Mouse (Mus musculus) adipocyte (in vitro differentiated cells): ENCODE results near the gene Grhl3.
"Not testable (repeated sequence)": the region's sequence is repeated elsewhere in the genome, so short reads cannot be mapped to it uniquely, and the experiment has no call there.

Experiments used
- DNase-seq: peaks from one replicate; pipeline ENCODE4 v3.0.0-alpha.2; 2016; ENCODE audit warnings: low spot score

Gene Grhl3

DNA sequence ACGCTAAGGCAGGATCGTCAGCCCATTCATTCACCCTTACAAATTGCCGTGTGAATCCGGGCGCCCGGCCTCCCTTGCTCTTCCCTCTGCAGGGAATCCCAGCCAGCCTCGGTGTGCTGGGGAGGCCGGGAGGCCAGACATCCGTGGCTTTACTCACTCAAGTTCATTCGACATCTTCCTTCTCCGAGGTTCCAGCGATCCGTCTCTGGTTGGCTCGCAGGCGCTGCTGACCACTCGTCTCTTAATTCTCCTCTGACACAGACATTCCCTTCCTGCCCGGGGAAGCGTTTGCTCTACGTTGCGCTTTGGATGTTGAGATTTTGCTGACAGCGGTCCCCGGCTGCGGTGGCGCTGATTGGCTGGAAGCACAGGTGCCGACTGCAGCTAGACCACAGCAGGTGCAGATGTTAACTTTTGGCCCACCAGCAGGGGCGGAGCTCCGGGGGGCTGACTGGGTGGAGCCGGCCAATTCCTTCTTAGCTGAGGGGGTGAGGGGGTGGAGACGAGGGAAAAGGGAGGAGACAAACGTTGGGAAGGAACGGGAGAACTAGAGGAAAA lies at the start of gene Grhl3:
TSS of gene Grhl3 (minus strand) at position 380 of the 558 bp plus-strand sequence.
- DNase-seq: no peak

DNA sequence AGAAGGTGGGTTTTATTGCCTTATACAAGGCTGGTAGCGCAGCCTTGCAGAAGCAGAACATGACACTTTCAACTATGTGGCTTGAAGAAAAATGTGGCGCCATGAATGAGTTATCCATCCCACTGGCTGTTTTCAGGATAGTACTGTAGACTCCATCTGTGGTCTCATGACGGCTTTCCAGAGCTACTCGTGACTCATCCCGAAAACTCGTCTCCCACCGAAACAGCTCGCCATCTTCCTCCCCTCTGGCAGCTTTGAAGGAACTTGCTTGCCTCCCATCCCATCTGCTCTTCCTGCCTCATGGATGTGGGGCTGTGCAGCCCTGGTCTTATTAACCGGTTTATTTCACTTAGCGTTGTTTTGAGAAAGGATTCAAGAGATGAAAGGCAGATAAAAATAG lies 48.9 kb upstream of the Grhl3 start:
- no peak for DNase-seq

DNA sequence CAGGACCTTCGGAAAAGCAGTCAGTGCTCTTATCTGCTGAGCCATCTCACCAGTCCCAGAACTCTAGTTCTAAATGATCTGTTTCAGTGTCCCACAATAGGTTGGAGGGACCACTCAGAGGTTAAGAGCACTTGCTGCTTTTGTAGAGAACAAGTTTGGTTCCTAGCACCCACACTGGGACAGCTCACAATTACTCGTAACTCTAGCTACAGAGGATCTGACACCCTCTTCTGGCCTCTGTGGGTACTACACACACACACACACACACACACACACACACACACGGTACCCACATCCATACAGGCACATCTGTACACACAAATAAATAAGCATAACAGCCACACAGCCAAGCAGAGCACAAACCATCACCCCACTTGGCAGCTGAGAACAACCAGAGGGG lies 47.0 kb upstream of the Grhl3 start:
- no peak for DNase-seq

DNA sequence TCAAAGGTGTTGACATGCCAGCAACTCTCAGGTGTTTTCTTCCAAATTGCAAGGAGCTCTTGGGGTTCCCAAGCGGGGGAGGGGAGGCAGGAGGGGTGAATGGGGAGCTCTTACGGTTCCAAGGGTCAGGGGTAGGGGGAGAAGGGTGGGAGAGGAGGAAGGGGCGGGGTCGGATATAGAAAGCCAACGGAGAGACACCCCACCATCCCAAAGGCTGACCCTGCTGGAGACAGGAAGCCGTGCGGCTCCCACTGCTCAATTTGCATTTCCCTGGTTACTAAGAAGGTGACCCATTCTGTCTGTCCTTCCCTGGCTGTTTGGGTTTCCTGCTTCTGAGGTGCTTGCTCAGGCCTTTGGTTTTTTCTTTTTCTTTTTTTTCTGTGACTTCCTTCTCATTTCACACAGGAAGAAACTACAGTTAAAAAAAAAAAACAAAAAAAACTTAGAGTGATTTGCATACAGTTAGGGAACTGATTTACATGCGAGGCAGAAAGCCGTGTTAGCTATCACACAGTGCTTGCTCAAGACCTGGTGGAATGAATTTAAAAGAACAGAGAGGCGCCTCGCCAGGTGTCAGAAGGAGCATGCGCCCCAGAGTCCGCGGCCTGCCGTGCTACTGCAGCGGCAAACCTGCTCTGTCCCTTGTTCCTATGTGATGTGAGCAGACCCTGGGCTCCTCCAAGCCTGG lies 44.5 kb upstream of the Grhl3 start:
- no peak for DNase-seq

DNA sequence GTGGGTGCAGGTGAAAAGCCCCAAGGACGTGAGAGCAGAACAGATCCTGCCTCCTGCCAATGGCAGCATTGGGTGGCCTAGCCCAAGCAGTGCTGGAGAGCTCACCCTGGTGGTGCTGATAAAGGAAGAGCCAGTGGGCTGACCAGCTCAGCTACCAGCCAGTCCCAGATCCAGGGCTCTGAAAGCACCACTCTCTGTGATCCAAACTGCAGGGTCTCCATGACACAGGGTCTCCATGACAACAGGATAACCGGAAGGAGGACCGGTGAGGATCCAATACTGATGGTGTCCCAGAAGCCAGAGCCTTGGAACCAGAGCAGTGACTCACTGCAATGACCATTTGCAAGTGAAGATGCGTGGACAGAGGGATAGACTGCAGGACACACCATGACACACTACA lies 43.6 kb upstream of the Grhl3 start:
- no peak for DNase-seq

DNA sequence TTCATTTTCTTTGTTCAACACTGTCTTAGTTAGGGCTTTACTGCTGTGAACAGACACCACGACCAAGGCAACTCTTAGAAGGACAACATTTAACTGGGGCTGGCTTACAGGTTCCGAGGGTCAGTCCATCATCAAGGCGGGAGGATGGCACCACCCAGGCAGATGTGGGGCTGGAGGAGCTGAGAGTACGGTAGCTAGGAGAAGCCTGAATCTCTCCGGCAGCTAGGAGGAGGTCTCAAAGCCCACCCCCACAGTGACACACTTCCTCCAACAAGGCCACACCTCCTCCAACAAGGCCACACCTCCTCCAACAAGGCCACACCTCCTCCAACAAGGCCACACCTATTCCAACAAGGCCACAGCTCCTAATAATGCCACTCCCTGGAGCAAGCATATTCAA lies 41.9 kb upstream of the Grhl3 start:
- not testable (repeated sequence) for DNase-seq

DNA sequence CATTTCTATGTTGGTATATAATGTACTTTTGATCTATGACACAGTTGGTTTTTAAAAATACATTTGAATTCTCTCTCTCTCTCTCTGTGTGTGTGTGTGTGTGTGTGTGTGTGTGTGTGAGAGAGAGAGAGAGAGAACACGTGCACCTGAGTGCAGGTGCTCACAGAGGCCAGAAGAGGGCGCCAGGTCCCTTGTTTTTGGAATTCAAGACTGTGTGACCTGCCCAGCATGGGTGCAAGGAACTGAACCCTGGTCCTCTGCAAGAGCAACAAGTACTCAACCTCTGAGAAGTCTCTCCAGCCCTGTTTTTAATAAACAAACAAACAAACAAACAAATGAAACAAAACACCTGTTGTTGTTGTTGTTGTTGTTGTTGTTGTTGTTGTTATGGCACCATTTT lies 36.6 kb upstream of the Grhl3 start:
- DNase-seq: no peak

DNA sequence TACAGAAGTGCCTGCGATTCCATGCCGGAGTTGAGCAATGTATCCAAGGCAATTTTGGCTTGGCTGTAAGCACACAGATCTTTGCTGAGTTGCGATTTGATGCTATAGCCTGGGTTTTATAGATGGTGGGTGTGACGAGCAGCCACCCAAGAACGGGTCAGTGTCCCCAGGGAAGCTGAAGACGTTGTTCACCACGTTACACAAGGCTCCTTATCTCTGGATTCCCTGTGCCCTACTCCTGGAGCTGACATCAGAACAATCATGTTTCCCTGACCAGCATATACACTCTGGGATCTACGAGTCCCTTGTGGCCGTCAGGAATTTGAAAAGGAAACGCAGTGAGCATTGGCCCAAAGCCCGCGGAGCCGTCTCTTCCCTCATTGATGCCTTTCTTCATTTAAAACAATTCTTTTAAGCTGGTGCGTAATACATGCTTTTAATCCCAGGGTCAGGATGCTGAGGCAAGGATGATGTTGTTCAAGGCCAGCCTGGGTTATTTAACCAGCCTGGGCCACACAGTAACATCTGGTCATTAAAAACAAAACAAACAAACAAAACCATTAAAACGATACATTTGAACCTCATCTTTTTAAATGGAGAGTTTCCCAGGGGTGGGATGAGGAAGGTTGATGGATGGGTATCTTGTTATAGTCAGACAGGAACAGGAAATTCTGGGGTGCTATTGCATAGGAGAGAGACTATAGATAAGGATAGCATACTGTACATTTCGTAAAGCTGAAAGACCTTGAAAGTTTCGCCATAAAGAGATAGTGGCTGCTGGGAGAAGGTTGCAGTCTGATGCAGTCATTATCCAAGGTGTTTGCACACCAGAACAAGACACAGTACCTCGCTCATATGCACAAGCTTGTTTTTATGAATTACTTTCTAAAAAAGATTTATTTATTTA lies 34.8 kb upstream of the Grhl3 start:
- no peak for DNase-seq

DNA sequence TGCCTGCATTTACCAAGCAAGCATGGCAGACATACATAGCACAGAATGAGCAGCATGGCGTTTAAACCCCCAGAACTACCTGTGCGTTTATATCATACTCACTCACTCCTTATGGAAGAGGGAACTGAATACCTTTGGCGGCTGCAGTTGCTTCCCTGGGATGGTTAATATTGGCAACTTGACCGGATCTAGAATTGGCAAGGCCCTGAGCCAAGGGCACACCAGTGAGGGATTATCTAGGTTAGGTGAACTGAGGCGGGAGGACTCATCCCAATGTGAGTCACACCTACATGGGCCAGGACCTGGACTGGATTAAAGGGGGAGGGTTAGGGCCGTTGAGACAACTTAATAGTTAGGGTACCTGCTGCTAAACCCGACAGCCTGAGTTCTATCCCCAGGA lies 32.8 kb upstream of the Grhl3 start:
- DNase-seq: no peak

DNA sequence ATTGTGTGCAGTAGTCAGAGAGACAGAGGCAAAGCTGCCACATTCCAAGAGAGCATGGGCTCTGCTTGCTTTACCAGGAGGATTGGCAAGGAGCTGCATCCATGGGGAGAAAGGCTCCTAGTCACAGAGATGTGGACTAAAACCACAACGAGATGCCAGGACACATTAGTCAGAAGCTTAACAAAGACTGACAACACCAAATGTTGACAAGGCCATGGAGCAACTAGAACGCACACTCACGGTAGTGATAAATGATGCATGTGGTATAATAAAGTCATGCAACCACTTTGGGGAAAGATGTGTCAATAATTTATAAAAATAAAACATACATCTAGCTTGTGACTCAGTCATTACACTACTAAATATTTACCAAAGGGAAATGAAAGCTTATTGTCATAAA lies 28.1 kb upstream of the Grhl3 start:
- no peak for DNase-seq

DNA sequence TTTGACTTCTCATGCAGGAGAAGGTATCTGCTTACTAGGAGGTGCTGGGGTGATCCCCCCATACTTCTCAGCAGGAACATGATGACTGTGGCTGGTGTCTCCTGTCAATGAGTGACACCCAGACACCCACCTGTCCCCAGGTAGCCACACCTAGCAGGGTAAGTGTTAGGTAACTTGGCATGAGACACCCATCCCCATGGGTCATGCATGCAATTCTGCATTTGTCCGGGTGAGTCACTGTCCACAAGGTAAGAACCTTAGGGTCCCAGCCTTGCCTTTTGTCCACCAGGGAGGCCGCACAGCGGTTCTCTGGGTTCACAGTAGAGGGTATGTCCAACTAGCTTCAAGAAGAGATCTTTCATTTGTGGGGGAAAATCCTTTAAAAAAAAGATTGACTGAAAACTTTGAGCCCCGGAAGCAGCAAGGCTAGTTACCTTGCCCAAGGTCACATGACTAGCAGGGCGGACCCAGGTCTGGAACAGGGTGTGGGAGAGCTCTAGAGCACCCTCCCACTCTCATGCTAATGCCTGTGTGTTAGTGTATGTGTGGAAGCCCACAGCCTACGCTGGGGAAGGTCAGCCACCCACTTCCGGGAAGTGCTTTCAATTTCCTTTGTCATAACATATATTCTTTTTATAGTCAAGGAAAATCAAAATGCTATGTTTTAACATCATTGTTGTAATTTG lies 26.2 kb upstream of the Grhl3 start:
- DNase-seq: no peak

DNA sequence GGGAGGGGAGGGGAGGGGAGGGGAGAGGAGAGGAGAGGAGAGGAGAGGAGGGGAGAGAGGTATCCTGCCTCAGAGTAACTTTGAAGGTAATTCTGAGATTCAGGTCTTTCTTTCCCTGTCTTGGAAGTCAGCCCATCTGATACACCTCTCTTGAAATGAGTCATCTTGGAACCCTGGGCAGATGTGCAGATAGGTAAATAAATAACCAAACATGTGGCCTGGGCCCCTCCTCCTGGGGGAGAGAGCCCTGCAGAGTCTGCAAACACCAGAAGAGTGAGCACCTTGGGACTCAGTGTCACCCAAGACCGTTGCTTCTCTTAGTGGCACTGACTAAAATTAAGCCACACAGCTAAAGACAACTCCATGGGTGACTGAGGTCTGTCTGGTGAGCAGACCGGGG lies 25.6 kb upstream of the Grhl3 start:
- DNase-seq: no peak

DNA sequence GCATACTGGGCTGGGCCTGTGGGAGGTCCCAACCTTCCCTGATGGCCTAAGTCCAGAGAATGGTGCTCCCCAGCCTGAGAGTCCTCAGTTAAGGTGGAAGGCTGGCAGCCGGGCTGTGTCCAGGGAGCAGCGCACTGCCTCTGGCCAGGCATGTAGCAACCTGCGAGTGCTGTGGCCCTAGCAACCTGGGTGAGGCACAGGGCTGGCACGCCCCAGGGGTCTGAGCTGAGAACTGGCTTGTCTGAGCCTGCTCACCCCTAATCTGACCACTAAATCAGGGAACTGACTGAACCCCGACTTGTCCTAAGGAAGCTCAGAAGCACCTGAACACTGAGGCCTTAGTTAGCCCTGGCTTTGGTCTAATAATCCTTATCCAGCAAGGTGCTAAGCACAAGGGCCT lies 24.1 kb upstream of the Grhl3 start:
- no peak for DNase-seq

DNA sequence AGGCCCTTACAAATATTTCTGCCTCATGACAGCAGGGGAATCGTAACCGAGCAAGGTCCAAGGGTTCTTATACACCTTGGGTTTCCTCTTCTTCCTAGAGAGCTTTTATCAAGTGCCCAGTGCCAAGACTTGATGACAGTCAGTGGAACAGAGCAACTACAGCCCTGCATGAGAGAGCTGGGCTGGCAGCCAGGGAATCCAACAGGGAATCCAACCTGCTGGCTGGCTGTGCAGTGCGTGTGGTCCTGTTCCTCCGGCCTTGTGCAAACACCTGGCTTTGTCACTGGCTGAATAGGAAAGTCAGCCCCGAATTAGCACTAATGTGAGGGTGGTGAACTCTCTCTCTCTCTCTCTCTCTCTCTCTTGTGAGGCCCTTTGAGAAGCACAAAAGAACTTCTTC lies 22.5 kb upstream of the Grhl3 start:
- DNase-seq: peak; percentile 8

DNA sequence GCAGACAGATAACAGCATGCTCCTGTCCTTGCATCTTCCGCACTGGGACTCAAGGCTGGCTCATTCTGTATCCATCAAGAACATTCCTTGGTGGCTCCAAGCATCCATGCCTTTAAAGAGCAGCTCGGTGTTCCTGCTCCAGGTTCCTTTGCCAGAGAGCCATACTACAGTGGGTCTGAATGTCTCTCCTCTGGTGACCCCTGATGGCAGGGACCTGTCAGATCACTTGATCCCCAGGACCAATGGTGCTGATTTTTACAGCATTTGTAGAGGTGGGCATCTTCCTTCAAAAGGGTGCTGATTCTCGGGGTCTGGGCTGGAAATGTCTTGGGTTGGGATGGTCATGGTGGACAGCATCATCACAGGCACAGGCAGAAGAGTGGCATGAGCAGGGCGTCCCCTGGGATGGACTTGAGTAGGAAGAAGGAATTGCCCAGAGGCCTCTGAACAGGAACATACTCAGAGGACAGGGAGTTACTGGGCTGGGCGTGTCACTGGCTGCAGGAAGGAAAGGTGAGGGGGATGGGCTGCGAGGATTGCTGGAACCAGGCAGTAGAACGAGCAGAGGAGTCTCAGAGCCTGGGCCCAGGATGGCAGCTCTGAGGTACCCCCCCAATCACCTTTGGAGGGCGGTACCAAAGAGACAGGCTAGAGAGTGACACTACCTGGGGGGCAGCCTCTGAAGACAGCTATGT lies 18.3 kb upstream of the Grhl3 start:
- no peak for DNase-seq

DNA sequence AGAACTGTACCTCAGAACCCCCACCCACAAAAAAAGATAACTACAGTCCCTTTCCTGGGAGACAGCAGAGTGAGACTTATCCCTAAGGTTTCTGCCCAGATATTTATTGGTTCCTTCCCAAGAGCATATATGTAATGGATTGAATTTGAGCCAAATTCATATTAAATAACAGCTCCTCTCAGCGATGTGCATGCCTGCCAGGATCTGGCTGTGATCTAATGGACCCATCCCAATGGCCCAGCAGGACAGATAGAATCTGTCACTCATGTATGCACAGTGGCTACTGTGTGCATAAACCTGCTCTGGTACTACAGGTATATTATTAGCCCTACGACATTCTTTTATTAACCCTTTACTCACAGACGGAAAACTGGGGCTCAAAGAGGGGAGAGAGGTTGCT lies 17.7 kb upstream of the Grhl3 start:
- DNase-seq: no peak

DNA sequence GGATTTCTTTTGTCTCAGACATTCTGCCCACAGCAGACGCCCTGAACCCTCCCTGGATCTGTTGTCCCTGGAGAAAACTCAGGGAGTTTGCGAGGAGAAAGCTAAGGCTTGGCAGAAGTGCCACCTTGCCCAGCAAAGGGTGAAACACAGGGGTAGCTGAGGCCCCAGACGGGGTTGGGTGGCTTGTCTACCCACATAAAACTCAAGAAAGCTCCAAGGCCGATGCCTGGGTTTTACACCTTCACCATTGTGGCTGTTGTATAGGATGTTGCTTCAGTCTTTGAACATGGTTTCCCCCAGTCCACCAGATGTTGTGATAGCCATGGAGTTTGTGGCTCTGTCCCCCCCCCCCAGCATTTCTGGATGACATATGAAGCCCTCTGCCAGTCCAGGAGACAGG lies 11.4 kb upstream of the Grhl3 start:
- no peak for DNase-seq

DNA sequence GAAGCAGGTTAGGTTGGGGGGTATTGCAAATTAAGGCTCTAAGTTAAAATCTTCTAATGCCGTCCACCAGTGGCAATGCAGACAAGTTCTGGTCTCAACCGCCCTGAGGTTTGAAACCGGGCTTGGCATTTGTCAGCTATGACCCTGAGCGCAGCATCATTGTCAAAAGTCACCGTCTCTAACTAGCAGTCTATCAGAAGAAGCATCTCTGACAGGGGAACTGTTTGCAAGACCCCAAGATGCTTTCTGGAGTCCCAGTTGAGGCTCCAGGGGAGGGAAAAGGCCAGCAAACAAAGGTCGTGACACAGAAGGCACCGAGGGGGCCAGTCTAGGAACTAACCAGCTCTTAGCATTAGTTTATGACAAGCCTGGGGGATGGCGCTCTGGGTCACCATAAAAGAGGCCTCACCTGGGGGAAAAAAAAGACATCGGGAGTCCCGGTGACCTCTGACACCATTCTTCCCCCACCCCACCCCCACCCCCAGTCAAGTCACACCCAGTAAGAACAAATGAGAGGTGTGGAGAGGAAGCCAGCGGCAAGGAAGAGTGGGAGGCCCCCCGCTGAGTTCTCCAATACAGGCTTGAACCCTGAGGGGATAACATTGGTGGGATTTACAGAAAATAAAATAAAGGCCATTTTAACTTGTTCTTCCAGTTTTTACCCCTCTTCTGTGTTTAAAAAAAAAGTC lies 7.9 kb upstream of the Grhl3 start:
- DNase-seq: no peak

DNA sequence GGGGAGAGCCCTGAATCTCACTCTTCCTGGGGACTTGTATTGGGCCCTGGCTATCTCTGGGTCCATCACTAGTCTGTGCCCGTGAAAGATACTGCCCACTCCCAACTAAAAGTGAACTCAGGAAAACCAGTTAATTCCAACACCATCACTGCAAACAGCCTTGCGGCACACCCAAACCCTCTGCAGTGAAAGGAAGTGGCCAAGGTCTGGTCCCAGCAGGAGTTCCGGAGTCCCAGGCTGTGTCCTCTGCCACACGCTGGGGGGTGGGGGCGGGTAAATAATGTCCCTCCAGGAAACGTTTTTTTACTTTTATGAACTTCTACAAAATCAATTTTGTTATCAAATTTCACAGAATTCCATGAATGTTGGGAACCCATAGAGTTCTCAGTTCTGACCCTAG lies 6.3 kb upstream of the Grhl3 start:
- no peak for DNase-seq

DNA sequence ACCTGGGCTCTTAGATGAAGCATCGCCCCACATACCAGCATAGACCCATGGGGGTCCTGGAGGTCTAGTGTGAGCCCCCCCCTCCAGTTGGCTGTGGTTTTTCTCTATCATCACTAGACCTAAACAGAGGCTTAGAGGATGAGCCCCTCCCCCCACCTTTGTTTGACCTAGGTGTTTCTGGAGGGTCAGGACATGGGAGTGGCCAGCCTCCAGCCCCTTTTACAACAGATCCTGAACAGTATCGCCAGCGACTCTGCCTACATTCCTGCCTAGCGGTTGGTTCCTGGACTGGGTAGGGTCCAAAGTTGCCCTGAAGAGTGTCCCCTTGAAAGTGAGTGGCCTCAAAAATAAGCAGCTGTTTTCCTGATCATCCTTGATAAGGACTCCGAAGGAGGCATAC lies 5.1 kb upstream of the Grhl3 start:
- no peak for DNase-seq

DNA sequence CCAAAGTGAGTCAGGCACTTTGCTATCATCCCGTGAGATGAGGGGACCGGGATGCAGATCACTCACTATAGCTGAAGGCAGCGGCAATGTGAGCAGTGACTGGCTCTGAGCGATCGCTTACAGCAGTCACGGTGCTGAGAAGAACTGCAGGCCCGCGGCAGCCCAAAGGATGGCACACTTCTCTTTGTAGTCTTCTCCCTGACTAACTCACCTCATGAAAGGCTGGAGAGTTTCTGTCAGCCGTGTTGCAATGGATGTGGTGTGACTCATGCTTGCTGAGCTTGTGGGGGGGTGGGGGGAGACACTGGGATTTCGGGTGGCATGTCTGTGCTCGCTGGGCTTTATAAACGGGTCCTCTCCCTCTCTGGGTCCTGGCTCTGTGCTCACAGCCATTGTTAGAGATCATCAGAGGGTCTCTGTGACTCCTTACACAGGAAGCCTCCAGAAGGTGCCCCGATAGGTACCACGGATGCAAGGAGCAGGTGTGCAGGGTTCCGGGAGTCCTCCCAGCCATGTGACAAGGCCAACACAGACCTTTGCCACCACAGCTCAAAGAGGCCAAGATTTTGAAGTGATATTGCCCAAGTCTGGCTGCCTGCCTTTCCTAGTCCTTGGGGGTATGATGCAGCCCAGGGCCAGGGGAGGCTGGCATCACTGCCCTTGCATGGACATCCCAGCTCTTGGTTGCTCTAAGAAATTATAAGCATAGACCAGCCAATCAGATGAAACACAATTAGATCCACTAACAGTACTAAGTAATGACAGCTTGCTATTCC lies 2.1 kb upstream of the Grhl3 start:
- no peak for DNase-seq
